Mouse (Mus musculus) testis, postnatal 10 days (tissue): ENCODE measurements around the gene Ano6.

ENCODE experiments used
- DNase-seq: peaks from one replicate; pipeline ENCODE4 v3.0.0; 2021; ENCODE audit warnings: low spot score

The Ano6 gene

GRCm38 (mm10) chr15:95890368-95890767 lies 99.7 kb downstream of the Ano6 start:
- DNase-seq: no peak

- DNase-seq: no peak
Measured at GRCm38 (mm10) chr15:95892171-95892570, 101.5 kb downstream of the Ano6 start.

GRCm38 (mm10) chr15:95892929-95893328 lies 102.3 kb downstream of the Ano6 start:
- no peak for DNase-seq

GRCm38 (mm10) chr15:95895699-95896098 lies 105.1 kb downstream of the Ano6 start:
- no peak for DNase-seq

- no peak for DNase-seq
Measured at GRCm38 (mm10) chr15:95897653-95898052, 107.0 kb downstream of the Ano6 start.

GRCm38 (mm10) chr15:95898438-95898837 lies 107.8 kb downstream of the Ano6 start:
- peak; percentile 4 for DNase-seq

- no peak for DNase-seq
Measured at GRCm38 (mm10) chr15:95902396-95902795, 111.8 kb downstream of the Ano6 start.

- DNase-seq: no peak
Measured at GRCm38 (mm10) chr15:95904247-95904646, 113.6 kb downstream of the Ano6 start.

GRCm38 (mm10) chr15:95906017-95906749 lies 115.5 kb downstream of the Ano6 start:
- no peak for DNase-seq

- no peak for DNase-seq
Measured at GRCm38 (mm10) chr15:95906891-95907290, 116.2 kb downstream of the Ano6 start.

- DNase-seq: peak; percentile 52
Measured at GRCm38 (mm10) chr15:95907337-95907736, 116.7 kb downstream of the Ano6 start.

GRCm38 (mm10) chr15:95907909-95908308 lies 117.3 kb downstream of the Ano6 start:
- DNase-seq: no peak

- DNase-seq: no peak
Measured at GRCm38 (mm10) chr15:95910099-95910780, 119.6 kb downstream of the Ano6 start.

GRCm38 (mm10) chr15:95914963-95915362 lies 124.3 kb downstream of the Ano6 start:
- no peak for DNase-seq

GRCm38 (mm10) chr15:95915477-95915876 lies 124.8 kb downstream of the Ano6 start:
- no peak for DNase-seq

- no peak for DNase-seq
Measured at GRCm38 (mm10) chr15:95917330-95917729, 126.7 kb downstream of the Ano6 start.

- no peak for DNase-seq
Measured at GRCm38 (mm10) chr15:95920047-95920446, 129.4 kb downstream of the Ano6 start.

- DNase-seq: no peak
Measured at GRCm38 (mm10) chr15:95921072-95921471, 130.4 kb downstream of the Ano6 start.

GRCm38 (mm10) chr15:95921639-95922038 lies 131.0 kb downstream of the Ano6 start:
- no peak for DNase-seq

GRCm38 (mm10) chr15:95922558-95922957 lies 131.9 kb downstream of the Ano6 start:
- DNase-seq: peak; percentile 64

GRCm38 (mm10) chr15:95925334-95925986 lies 134.8 kb downstream of the Ano6 start:
- no peak for DNase-seq

GRCm38 (mm10) chr15:95929087-95929486 lies 138.4 kb downstream of the Ano6 start:
- no peak for DNase-seq
